In the genomic region with DNA sequence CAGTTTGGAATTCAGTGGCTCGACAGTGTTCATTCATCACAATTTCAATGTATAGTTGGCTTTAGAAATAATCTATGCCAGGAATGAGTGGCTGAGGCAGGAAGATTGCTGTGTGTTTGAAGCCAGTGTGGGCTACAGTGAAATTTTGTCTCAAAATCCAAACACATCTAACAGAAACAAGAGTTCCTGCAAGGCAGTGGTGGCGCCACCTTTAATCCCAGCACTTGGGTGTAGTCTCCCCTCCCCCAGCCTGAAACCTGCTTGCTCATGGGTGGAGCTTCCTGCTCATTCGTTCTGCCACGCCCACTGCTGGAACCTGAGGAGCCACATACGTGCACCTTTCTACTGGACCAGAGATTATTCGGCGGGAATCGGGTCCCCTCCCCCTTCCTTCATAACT, we compare ENCODE assay signal across 3 mouse cellular contexts. TPM values are rescaled to one million over a fixed set of nuclear protein-coding genes. Genes with fewer than 3 reads are reported as not detected.
"Had no signal": no experiment of that assay in that cellular context is flagged by ENCODE, and none has a peak within 500 bp of the region (broad histone marks: within the 10 kb centered on the region; RNA-seq: fewer than 3 reads in every experiment).

No protein-coding gene starts in this region.

RNA-seq across cellular contexts. Expression of gene 4931422A03Rik, which starts 40.6 kb away (rescaled TPM):
- polyA plus RNA-seq: small intestine, adult 2 months; spleen, adult 2 months; thymus, adult 2 months had no signal
